10 mouse cellular contexts compared by ENCODE assay signal in the genomic region with DNA sequence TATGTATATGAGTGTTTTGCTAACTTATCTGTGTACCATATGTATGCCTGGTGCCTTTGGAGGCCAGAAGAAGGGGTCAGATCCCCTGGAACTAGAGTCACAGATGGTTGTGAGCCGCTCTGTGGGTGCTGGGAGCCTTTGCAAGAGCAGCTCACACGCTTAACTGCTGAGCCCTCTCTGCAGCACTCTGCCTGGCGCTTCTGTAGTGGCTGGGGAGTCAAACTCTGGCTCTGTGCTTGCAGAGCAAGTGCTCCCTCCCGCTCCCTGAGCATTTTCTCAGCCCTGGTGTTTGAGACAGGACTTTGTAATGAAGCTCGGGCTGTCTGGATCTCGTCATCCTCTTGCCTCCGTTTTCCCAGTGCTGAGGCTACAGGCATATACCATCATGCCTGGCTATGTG. TPM values are rescaled to one million over a fixed set of nuclear protein-coding genes. Genes with fewer than 3 reads are reported as not detected.
DNase-seq lines count a peak whose midpoint lies in the region; ATAC-seq and TF ChIP-seq lines count a peak whose summit lies in the region.
"Had no signal": no experiment of that assay in that cellular context is flagged by ENCODE, and none has a peak within 500 bp of the region (broad histone marks: within the 10 kb centered on the region; RNA-seq: fewer than 3 reads in every experiment).

No protein-coding gene starts in this region.

- no peaks in the 10 kb centered on the region for H3K27me3 ChIP-seq in intestine, embryonic 14.5 days (replicated peaks; ENCODE audit: control insufficient read depth, insufficient read depth, low read length)
- no peaks in the 10 kb centered on the region for H3K27me3 ChIP-seq in intestine, postnatal 0 days (replicated peaks; ENCODE audit: control insufficient read depth, insufficient read depth, low read length)
- no peaks in the 10 kb centered on the region for H3K27me3 ChIP-seq in embryonic facial prominence, embryonic 15.5 days

- 0 out of 2 replicates have a peak overlapping the region, but pooled peaks have one; percentile 7 for H3K9ac ChIP-seq in intestine, embryonic 14.5 days (ENCODE audit: low read length)
- no peak overlapping the region for H3K9ac ChIP-seq in intestine, postnatal 0 days (ENCODE audit: low read depth, low read length)
- H3K9ac ChIP-seq in embryonic facial prominence, embryonic 15.5 days = no peak overlapping the region
- H3K9ac ChIP-seq: liver, embryonic 14.5 days had no signal

- H3K4me3 ChIP-seq in intestine, embryonic 14.5 days (ENCODE audit: low read depth, low read length) = no peak overlapping the region
- no peak overlapping the region for H3K4me3 ChIP-seq in intestine, postnatal 0 days (ENCODE audit: low read depth, low read length)
- no peak overlapping the region for H3K4me3 ChIP-seq in embryonic facial prominence, embryonic 15.5 days (replicated peaks)

- DNase-seq in frontal cortex, postnatal 14 days (ENCODE audit: low spot score in 2 of 2) = no peak
- no peak for DNase-seq in intestine, embryonic 14.5 days (ENCODE audit: low spot score)
- DNase-seq in MN1 (ENCODE audit: low spot score) = peak; percentile 14
- no peak for DNase-seq in urinary bladder, adult 2 months (ENCODE audit: low spot score)
- DNase-seq: thymus, postnatal 14 days had no signal

- WGBS in intestine, embryonic 14.5 days = 43% methylated on average over 7 of the region's 7 CpGs
- 67% methylated on average over 7 of the region's 7 CpGs for WGBS in intestine, postnatal 0 days
- WGBS in embryonic facial prominence, embryonic 15.5 days = 70% methylated on average over 7 of the region's 7 CpGs

- no peak overlapping the region for H3K27ac ChIP-seq in intestine, embryonic 14.5 days (ENCODE audit: low read depth)
- no peak overlapping the region for H3K27ac ChIP-seq in intestine, postnatal 0 days (ENCODE audit: low read depth, low read length)
- H3K27ac ChIP-seq in embryonic facial prominence, embryonic 15.5 days (replicated peaks) = peak overlapping the region; percentile 88; the same call in 1 of the 2 replicates
- H3K27ac ChIP-seq: liver, embryonic 14.5 days had no signal

- H3K36me3 ChIP-seq in intestine, embryonic 14.5 days (ENCODE audit: control insufficient read depth, insufficient read depth, low read length) = peaks cover 3% of the 10 kb centered on the region; the same call in 1 of the 2 replicates
- H3K36me3 ChIP-seq in intestine, postnatal 0 days (ENCODE audit: control insufficient read depth, insufficient read depth) = no peaks in the 10 kb centered on the region
- peaks cover 9% of the 10 kb centered on the region; the same call in 1 of the 2 replicates for H3K36me3 ChIP-seq in embryonic facial prominence, embryonic 15.5 days

- TF ChIP-seq CTCF in intestine, postnatal 0 days (IDR thresholded peaks at IDR 0.05; ENCODE audit: low read depth) = no peak

- 0 out of 2 replicates have a peak, but pooled peaks have one; percentile 15 for ATAC-seq in frontal cortex, adult (ENCODE audit: low TSS enrichment)
- ATAC-seq in intestine, embryonic 14.5 days (replicated peaks; ENCODE audit: low FRiP score, low TSS enrichment, low read depth) = no peak
- ATAC-seq in intestine, postnatal 0 days = no peak
- no peak for ATAC-seq in embryonic facial prominence, embryonic 15.5 days (ENCODE audit: insufficient number of reproducible peaks, low FRiP score, low TSS enrichment, low read depth)
- ATAC-seq: activated CD4-positive, CD25-positive, alpha-beta regulatory T cell, adult 4 months had no signal

- H3K4me1 ChIP-seq in intestine, embryonic 14.5 days (replicated peaks; ENCODE audit: control insufficient read depth, insufficient read depth, low read length) = peaks cover 46% of the 10 kb centered on the region
- peaks cover 11% of the 10 kb centered on the region; the same call in 1 of the 2 replicates for H3K4me1 ChIP-seq in intestine, postnatal 0 days (replicated peaks; ENCODE audit: control insufficient read depth, insufficient read depth, low read length)
- H3K4me1 ChIP-seq in embryonic facial prominence, embryonic 15.5 days = peaks cover 67% of the 10 kb centered on the region

- peak overlapping the region; percentile 18; the same call in 1 of the 2 replicates for H3K4me2 ChIP-seq in intestine, embryonic 14.5 days (ENCODE audit: low read length)
- H3K4me2 ChIP-seq in intestine, postnatal 0 days (replicated peaks; ENCODE audit: low read depth) = no peak overlapping the region
- H3K4me2 ChIP-seq in embryonic facial prominence, embryonic 15.5 days (replicated peaks) = no peak overlapping the region

- H3K9me3 ChIP-seq in intestine, embryonic 14.5 days (ENCODE audit: control insufficient read depth, low read length) = 0 out of 2 replicates have a peak, but pooled peaks cover 3% of the 10 kb centered on the region
- no peaks in the 10 kb centered on the region for H3K9me3 ChIP-seq in intestine, postnatal 0 days (ENCODE audit: control insufficient read depth)
- H3K9me3 ChIP-seq in embryonic facial prominence, embryonic 15.5 days (replicated peaks) = no peaks in the 10 kb centered on the region

RNA-seq across cellular contexts. Expression of a gene that starts 6.7 kb away (rescaled TPM):
- polyA plus RNA-seq in intestine, embryonic 14.5 days (2014; fragmentation: Nextera tagmentation; extraction: Ambion mirVana) = 83.4 and 90.5 TPM in 2 replicates
- polyA plus RNA-seq in intestine, postnatal 0 days (2015; fragmentation: Nextera tagmentation; extraction: Ambion mirVana) = 35.8 and 36.4 TPM in 2 replicates
- polyA plus RNA-seq in embryonic facial prominence, embryonic 15.5 days (2015; fragmentation: Nextera tagmentation; extraction: Ambion mirVana) = 114 and 117 TPM in 2 replicates
- 78.4 and 96.7 TPM in 2 replicates for polyA plus RNA-seq in urinary bladder, adult 2 months (2012; rRNA removed)

RNA-seq across cellular contexts. Expression of a gene that starts 45.0 kb away (rescaled TPM):
- polyA plus RNA-seq in intestine, embryonic 14.5 days (2014; fragmentation: Nextera tagmentation; extraction: Ambion mirVana) = 20.8 and 23.6 TPM in 2 replicates
- 9.0 and 10.2 TPM in 2 replicates for polyA plus RNA-seq in intestine, postnatal 0 days (2015; fragmentation: Nextera tagmentation; extraction: Ambion mirVana)
- 36.4 and 38.0 TPM in 2 replicates for polyA plus RNA-seq in embryonic facial prominence, embryonic 15.5 days (2015; fragmentation: Nextera tagmentation; extraction: Ambion mirVana)
- 16.7 and 17.1 TPM in 2 replicates for polyA plus RNA-seq in urinary bladder, adult 2 months (2012; rRNA removed)

RNA-seq across cellular contexts. Expression of a gene that starts 45.0 kb away (rescaled TPM):
- polyA plus RNA-seq in intestine, embryonic 14.5 days (2014; fragmentation: Nextera tagmentation; extraction: Ambion mirVana) = 58.5 and 66.6 TPM in 2 replicates
- polyA plus RNA-seq in intestine, postnatal 0 days (2015; fragmentation: Nextera tagmentation; extraction: Ambion mirVana) = 45.8 and 48.7 TPM in 2 replicates
- 121 and 122 TPM in 2 replicates for polyA plus RNA-seq in embryonic facial prominence, embryonic 15.5 days (2015; fragmentation: Nextera tagmentation; extraction: Ambion mirVana)
- 85.8 and 97.5 TPM in 2 replicates for polyA plus RNA-seq in urinary bladder, adult 2 months (2012; rRNA removed)

RNA-seq across cellular contexts. Expression of a gene that starts 55.7 kb away (rescaled TPM):
- 3.2 and 3.3 TPM in 2 replicates for polyA plus RNA-seq in intestine, embryonic 14.5 days (2014; fragmentation: Nextera tagmentation; extraction: Ambion mirVana)
- polyA plus RNA-seq in intestine, postnatal 0 days (2015; fragmentation: Nextera tagmentation; extraction: Ambion mirVana) = 1.3 and 1.6 TPM in 2 replicates
- polyA plus RNA-seq in embryonic facial prominence, embryonic 15.5 days (2015; fragmentation: Nextera tagmentation; extraction: Ambion mirVana) = 0.60 and 1.3 TPM in 2 replicates
- polyA plus RNA-seq in urinary bladder, adult 2 months (2012; rRNA removed) = 0.04 TPM in 1 of 2 replicates, not detected in the other
- polyA plus RNA-seq: activated CD4-positive, CD25-positive, alpha-beta regulatory T cell, adult 4 months; liver, embryonic 14.5 days had no signal
